Mouse (Mus musculus) lung, adult 18-20 months (tissue): ENCODE data around the gene Ern1.

Experiments
- DNase-seq, 2 experiments: peaks; one replicate each; pipeline ENCODE4 v3.0.0; 2022; ENCODE audit warnings: mixed read lengths in 2 of 2

Gene Ern1

DNA sequence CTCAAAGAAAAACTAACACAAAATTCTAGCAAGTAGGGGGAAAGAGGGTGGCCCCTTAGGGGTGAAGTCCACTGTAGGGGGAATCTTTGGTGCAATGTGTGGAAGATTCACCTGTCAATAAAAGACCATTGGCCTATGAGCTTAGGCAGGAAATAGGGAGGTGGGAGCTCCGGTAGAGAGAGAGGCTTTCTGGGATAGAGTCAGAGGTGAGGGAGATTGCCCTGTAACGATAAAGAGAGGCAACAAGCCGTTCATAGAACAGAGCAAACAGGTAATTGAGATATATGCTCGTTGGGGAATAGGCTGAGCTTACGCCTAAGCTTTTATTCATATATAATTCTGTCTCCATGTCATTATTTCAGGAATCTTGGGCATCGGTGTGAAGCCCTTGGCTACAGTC lies 100.6 kb downstream of the Ern1 start:
- DNase-seq, result no peak

DNA sequence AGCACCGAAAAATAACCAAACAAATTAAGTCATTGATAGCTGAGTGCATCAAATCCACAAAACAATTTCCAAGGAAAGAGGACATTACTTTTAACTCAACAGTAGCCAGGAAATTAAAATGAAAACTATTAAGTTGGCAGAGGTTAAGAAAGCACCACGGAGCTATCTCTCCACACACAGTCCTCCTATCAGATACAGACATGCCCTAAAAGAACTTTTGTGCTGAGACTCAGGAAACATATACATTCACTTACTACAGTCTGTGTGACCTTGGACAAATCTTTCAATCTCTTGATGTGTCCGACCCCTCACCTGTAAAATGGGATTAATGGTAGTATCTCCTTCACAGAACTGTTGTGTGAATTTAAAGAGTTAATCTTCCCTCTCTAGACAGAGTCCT lies 101.2 kb downstream of the Ern1 start:
- no peak for DNase-seq

DNA sequence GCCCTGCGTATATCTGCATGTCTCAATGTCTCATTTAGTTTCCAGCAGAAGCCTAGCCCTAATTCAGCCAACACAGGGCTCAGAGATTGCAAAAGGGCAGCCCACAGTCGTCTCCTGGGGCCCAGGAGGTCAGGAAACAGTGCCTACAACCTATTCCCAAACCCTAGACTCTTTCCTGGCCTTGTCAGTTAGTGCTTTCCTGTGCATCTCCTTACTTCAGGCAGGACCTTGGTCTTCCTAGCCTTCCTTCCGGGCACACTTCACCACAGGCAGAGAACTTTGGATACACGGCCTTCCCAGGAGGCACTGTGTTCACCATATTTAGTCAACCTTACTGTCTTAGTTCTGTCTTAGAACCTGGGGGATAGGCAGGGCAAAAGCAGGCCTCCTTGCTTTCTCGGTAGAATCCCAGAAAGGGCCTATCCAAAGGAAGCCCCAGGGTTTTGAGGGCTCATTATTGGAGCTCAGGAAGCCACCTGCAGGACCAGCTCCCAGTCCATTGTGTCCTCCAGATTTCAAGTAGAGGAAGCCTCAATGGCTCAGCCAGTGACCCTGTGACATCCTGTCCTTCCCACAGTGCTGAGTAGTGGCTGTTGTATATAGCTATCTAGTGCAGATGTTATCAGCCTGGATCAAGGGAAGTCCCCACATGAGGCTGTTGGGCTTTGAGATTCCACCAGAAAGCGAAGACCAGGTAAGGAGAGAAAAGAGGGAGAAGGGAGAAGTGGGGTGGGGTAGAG lies 104.4 kb downstream of the Ern1 start:
- no peak for DNase-seq

DNA sequence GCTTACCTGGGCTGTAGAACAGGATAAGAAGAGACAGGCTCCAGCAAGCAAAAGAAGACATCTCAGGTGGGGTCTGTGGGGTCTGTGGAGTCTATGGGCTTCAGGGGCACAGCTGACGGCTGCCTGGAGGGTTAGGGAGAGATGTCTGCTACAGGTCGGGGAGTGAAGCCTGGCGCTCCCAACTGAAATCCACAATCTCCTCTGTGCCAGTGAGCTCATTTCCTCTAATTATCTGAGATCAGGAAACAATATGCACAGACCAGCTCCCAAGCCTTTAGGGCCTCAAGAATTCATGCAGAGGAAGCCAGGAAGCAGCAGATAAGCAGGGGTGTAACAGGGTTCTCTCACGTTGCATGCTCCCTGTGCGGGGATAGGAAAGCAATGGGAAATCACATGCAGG lies 105.2 kb downstream of the Ern1 start:
- DNase-seq, result peak; percentile 62 to 77

DNA sequence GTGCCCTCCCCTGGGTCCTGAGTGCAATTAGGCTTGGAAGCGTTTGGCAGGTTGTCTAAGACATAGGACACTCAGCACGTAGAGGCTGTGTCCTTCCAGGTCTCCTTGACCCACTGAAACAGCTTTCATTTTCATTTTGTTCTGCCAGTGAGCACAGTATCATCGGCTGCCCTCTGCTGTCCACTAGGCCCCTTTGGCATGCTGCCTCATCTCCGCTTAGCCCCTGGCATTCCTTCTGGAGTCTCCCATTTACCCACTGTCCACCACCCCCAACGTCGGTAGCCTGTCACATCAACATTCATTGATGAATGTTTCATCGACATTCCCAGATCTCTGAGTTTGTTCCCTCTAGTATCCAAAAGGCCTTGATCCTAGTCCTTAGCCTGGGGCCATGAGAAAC lies 105.8 kb downstream of the Ern1 start:
- DNase-seq, result peak; percentile 49 to 73

DNA sequence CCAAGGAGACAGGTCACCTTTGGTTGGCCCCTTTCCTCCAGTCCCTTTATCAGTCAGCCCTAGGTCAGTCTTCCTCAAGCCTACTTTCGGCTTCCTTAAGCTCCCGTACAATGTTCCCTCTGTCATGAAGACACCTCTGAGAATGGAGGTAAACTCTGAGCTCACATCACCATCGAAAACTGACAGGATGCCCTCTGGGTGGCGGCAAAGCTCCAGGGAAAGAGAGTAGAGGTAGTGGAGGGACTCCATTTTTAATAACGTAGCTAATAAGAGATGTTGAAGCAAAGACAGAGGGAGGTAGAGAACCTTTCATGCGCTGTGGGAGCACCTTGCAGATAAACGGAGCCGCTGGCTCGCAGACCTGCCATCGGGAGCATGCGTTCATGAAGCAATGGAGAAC lies 106.6 kb downstream of the Ern1 start:
- DNase-seq, result no peak

DNA sequence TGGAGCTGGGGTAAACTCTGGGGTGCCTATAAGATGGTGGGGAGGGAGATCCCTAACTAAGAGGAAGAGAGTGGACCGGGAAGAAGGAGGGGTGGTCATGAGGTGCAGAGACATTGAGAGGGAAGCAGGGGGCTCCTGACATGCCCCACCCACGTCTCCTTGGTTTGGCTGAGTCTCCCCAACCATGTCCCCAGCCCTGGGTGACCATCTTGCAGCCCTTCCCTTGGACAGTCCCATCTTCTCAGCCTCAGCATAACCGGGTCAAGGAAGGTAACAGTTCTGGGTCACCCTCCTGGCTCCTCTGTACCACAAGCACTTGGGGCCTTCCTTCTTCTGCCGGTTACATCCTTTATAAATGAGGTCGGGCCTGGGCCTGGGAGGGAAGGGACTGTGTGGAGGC lies 112.7 kb downstream of the Ern1 start:
- DNase-seq, result no peak

DNA sequence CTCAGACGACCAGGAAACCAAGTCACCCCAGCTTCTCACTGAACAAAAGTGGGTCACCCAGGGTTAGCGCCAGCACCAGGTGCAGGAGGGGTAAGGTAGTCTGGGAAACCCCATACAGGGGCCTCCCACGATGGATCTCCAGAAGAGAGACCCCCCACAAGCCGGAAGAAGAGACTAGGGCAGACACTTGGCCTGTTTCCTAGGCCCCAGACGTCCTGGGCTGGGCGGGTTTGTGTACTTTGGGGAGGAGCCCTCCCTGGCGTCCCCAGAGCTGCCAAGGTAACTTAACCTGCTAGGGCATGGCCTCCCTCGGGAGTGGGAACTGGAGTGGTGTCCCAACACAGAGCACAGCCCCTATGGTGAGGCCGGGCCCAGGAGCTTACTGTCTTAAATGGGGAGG lies 113.1 kb downstream of the Ern1 start:
- DNase-seq, result peak; percentile 62 to 78

DNA sequence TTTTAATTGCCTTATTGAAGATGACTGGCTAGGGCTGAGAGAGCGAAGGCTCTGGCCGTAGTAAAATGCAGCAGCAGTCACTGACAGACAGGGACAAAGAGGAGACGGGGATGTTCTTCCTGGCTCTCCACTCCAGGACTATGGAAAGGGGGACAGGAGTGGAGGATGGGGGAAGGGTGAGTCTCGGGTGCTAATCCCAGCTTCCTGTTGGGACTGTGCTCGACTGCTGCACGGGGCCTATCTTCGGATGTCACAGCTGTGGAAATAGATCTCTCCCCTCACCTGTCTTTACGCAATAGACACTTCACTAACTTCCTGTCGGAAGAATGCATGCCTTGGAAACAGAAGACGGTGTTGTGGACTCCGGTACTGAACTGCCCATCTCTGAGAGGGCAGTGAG lies 113.7 kb downstream of the Ern1 start:
- no peak for DNase-seq

DNA sequence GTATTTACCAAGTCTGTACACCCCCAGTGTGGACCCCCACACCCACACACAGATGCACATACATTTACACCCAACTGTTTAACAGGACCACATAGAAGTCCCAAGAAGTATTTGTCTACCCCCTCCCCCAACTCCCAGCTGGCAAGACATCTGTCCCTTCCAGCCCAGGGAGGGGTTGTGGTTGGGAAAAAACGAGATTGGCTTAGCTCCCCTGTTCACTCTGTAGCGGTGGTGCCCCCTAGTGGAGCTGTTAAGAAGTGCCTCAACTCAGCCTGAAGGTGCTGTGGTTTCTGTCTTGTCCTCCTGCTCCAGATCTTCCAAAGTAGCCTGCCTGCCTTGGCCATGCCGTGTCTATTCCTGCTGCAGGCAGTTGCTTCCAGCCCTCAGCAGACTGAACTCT lies 121.3 kb downstream of the Ern1 start:
- peak; percentile 72 to 81 for DNase-seq

DNA sequence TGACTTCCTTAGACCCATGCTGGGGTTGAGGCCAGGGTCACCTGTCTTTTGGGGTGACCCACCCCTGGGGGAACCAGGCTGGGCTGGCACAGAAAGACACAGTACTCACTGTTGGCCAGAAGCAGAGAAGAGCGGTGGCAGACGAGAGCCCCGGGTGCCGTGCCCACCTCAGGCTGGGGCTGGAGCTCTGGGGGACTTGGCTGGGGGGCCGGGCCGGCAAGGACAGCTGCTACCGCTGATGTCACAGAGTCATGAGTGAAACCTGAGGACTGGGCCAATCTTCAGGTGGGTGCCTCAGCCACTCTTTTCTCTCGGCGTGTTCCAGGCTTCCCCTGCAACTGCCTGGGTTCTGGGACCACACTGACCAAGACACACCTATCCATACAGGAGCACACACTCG lies 122.3 kb downstream of the Ern1 start, which contains the start of gene Prr29:
TSS of gene Prr29 (plus strand) at position 107 of the 400 bp plus-strand sequence.
- DNase-seq, result no peak

DNA sequence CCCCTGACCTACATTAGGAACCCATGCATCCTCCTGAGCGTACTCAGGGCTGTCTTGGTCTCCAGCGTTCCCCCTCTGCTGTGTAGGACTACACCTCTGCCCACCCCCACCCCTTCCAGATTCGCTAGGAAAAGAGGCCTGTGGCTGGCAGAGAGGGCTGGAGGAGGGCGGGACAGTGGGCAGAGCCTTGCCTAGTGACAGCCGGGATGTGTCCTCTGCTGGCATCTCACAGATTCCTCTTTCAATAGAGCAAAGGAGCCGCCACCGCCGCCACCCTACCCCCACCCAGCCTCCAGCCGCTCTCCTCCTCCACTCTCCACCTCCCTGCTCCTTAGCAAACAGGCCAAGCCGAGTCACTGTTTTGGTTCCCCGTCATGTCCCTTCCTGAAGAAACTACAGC lies 122.9 kb downstream of the Ern1 start:
- no peak for DNase-seq

DNA sequence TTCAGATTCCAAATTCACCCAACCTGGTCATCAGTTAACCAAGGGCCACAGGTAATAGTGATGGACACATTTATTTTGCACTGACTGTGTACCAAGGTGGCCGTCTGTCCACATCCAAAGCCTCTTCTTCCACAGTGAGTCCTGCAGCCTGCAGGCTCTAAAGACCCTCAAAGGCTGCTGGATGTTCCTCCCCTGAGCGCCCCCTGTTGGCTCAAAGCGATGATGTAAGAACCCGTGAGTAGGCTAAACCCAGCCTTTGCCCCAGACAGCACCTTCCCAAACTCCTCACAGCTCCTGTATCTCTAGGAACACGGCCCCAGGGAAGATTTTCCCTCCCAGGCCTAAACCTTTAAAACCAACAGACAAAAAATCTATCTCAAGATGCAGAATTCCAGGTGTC lies 128.3 kb downstream of the Ern1 start:
- DNase-seq, result no peak

DNA sequence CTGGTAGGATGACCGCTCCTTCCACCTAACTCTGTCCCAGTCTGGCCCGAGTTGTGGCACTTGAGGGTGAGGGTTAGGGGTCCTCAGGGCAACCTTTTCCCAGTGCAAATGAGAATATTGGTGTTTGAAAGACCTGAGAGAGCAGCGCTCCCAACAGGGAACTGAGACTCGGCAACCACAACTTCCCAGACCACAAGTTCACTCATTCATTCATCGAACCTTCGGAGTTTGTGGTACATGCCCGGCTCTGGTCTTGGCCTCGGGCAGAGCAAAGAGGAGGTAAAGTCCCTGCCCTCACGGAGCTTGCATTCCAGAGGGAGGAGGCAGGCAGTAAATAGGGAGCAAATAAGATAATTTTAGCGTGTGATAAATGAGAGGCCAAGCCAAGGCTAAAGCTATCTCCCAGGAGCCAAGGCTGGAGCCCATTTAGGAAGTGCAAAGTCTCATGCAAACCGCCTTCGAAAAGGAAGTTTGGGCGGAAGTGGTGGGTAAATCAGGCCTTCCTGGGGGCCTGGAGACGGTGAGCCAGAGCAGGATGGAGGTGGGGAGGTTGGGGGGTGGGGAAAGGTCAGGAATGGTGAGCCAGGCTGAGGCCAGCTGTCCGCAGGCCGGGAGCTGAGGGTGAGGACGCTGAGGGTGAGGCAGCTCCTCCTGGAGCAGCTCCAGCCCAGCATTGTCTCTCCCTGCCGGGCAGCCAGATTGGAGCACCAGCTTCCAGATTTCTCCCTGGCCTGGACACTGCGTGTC lies 132.1 kb downstream of the Ern1 start:
- DNase-seq, result peak in 1 of 2 experiments; percentile 29

DNA sequence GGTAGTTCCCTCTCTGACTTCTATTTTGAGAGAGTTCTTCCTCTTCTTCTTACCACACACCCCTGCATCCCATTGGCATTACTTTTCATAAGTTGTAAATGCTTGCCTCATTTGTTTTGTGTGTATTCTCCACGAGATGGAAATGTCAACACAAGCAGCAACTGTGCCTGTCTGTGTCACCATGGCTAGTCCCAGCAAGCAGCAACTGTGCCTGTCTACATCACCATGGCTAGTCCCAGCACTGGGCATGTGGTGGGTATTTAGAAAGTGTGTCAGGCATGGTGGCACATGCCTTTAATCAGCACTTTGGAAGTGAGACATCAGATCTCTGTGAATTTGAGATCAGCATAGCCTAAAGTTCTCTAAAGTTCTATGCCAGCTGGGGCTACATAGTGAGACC lies 133.5 kb downstream of the Ern1 start:
- DNase-seq, result no peak

DNA sequence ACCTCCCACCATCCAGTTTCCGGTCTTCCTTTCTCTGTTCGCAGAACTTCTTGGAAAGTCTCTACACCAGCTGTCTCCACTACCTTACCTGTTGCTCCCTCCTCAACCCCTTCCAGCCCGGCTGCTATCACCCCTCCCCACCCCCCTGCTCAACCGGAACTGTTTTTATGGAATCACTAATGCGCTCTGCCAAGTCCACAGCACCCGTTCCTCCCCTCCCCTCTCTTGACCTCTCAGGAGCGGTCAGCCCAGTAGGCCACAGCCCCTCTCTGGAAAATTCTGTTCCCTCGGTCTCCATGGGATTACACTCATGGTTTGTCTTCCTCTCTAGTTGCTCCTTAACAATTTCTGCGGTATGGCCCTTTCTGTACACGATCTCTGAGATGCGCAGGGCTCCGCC lies 134.5 kb downstream of the Ern1 start, which contains the start of gene Scn4a:
TSS of gene Scn4a (minus strand) at position 101 of the 400 bp plus-strand sequence.
- no peak for DNase-seq

DNA sequence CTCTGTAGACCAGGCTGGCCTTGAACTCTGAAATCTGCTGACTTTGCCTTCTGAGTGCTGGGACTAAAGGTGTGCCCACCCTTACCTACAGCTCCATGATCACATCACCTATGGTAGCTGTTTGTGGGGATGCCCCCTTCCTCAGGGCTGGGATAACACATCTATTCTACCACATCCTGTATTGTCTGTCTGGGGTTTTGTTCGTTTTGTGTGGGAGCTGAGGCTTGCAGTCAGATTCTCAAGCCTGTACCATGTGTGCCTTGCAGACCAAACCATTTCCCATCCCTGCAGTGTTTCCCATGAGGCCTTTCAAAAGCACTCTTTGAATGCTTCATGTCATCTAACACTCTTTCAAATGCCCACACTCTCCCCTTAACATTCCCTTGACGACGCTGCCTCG lies 135.7 kb downstream of the Ern1 start:
- DNase-seq, result no peak

DNA sequence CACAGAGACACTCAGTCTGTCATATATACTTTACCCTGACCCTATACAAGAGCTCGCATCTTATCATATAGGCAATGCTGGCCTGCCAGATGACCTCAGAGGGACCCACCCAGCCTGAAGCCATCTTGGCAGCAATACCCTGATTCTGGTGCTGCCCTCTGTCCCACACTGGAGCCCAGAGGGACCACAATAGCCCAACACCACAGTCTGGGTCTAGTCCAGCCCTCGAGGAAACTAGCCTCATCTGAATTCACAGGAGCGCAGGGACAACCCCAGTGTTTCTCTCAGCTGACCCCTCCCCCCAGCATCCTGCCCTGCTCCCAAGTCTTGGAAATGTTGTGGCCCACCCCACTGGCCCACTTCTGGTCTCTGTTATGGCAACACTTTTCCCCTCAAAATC lies 136.4 kb downstream of the Ern1 start:
- DNase-seq, result no peak

DNA sequence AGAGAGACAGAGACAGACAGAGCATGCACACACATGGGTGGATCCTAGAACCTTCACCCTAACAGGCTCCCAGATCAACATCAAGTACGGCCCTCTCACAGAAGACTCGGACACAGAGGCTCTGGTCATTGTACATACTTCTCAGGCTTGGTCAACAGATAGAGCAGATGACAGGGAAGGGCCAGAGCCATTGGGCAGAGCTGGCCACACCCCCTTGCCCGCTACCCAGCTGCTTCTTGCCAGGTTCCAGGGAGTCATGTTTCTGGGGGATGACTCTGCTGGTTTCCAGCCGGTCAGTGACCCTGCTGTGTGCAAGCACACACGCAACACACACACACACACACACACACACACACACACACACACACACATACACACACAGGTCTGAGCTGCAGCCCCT lies 136.8 kb downstream of the Ern1 start:
- peak; percentile 24 to 39 for DNase-seq

DNA sequence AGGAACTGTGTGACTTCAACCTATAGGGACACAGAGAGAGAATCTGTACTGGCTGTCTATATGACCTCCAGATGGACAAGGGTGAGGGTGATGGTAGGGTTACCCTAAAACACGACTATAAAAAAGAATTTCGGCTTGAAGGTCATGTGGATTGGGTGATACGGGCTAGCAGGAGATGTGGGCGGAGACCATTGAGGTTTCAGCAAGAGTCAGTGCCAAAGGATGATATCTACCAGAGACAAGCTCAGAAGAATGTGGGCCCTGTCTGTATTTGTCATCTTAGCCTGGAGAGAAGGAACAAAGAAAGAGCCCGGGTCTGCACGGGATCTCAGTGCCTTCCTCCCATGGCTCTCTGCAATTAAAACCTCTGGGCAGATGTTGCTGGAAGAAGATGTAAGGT lies 137.9 kb downstream of the Ern1 start:
- no peak for DNase-seq

DNA sequence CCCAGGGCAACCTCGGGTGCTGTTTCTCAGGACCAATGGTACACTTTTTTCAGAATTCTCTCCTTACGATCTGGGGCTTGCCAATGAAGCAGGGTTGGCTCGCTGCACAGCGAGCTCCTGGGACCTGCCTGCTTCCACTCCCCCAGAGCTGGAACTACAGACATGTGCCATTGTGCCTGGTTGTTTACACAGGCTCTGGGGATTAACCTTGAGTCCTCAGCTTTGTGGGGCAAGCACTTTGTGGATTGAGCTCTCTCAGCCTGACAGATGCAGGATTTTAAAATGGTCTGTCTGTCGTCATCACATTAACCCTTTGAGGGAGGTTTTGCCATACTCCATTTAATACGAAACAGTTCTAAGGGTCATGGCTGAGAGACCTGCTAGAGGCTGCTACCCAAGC lies 142.7 kb downstream of the Ern1 start:
- no peak for DNase-seq
